Mouse (Mus musculus) urinary bladder, adult 2 months (tissue): Measurements from ENCODE around the gene Zbtb22. TPM values are rescaled to one million over a fixed set of nuclear protein-coding genes. Genes with fewer than 3 reads are reported as not detected.

Source experiments
- DNase-seq: peaks from one replicate; pipeline ENCODE4 v3.0.0; 2022; ENCODE audit warnings: low spot score
- polyA plus RNA-seq: library from polyadenylated mRNA; depleted of rRNA; stranded (reverse); fragments of >200 nt; gene quantifications from 2 replicates; pipeline ENCODE4 v1.2.3, GENCODE M21; 2012

The Zbtb22 gene
- polyA plus RNA-seq, 1 experiment, result 20.1 TPM

GRCm38 (mm10) chr17:33920282-33921097, 4.8 kb downstream of the Zbtb22 start:
- DNase-seq, result peak; percentile 58

- DNase-seq, result no peak
Observed at GRCm38 (mm10) chr17:33921361-33921760, 5.7 kb downstream of the Zbtb22 start.

- no peak for DNase-seq
Observed at GRCm38 (mm10) chr17:33924577-33925283, 9.0 kb downstream of the Zbtb22 start.

GRCm38 (mm10) chr17:33925406-33926116, 9.9 kb downstream of the Zbtb22 start:
- DNase-seq, result no peak

GRCm38 (mm10) chr17:33926207-33926932, 10.7 kb downstream of the Zbtb22 start:
- DNase-seq, result no peak

- no peak for DNase-seq
Observed at GRCm38 (mm10) chr17:33928251-33928947, 12.7 kb downstream of the Zbtb22 start.

GRCm38 (mm10) chr17:33929371-33930279, 13.9 kb downstream of the Zbtb22 start, which contains the start of gene Rgl2:
Gene Rgl2 (plus strand): TSS chr17:33929543.
- DNase-seq, result peak; percentile 84

GRCm38 (mm10) chr17:33930280-33931158, 14.8 kb downstream of the Zbtb22 start:
- DNase-seq, result no peak

- DNase-seq, result no peak
Observed at GRCm38 (mm10) chr17:33931159-33931866, 15.6 kb downstream of the Zbtb22 start.

- no peak for DNase-seq
Observed at GRCm38 (mm10) chr17:33931947-33932346, 16.2 kb downstream of the Zbtb22 start.

- no peak for DNase-seq
Observed at GRCm38 (mm10) chr17:33932448-33932847, 16.7 kb downstream of the Zbtb22 start.

GRCm38 (mm10) chr17:33932970-33933369, 17.3 kb downstream of the Zbtb22 start:
- DNase-seq, result no peak

GRCm38 (mm10) chr17:33935422-33936055, 19.8 kb downstream of the Zbtb22 start:
- DNase-seq, result no peak

- DNase-seq, result no peak
Observed at GRCm38 (mm10) chr17:33936993-33937392, 21.3 kb downstream of the Zbtb22 start.

GRCm38 (mm10) chr17:33938783-33939182, 23.1 kb downstream of the Zbtb22 start:
- no peak for DNase-seq

- DNase-seq, result no peak
Observed at GRCm38 (mm10) chr17:33940206-33940805, 24.6 kb downstream of the Zbtb22 start, which contains the start of the genes Pfdn6 and Wdr46. Gene Pfdn6 (minus strand): TSS chr17:33940343. Gene Wdr46 (plus strand): TSS chr17:33940660.

GRCm38 (mm10) chr17:33940981-33941380, 25.3 kb downstream of the Zbtb22 start:
- no peak for DNase-seq
